7 mouse cellular contexts compared by ENCODE assay signal in genomic region chr5:137308356-137308755, GRCm38 (mm10). TPM values are rescaled to one million over a fixed set of nuclear protein-coding genes. Genes with fewer than 3 reads are reported as not detected.
A peak's percentile ranks its signal among the peaks of the same experiment; 100 is the strongest.
DNase-seq lines count a peak whose midpoint lies in the region; ATAC-seq and TF ChIP-seq lines count a peak whose summit lies in the region.

No protein-coding gene starts in this region.

- intact Hi-C loops in left cerebral cortex, adult 2 months (cut with DNase I), result loop anchor here (5.0 kb wide), 1 partner anchor 276 kb away; no protein-coding TSS in a partner anchor
- intact Hi-C loops in left cerebral cortex, postnatal 36 days (cut with DNase I), result no loop called here

- no peak for TF ChIP-seq CTCF in left cerebral cortex, adult 2 months (IDR thresholded peaks at IDR 0.05)
- TF ChIP-seq CTCF in olfactory bulb, adult 2 months (IDR thresholded peaks at IDR 0.05; ENCODE audit: insufficient read depth, low read depth, low read length), result no peak

- H3K27ac ChIP-seq in left cerebral cortex, adult 2 months, result peak overlapping the region; percentile 86
- peak overlapping the region; percentile 96 for H3K27ac ChIP-seq in embryonic facial prominence, embryonic 13.5 days
- peak overlapping the region; percentile 98; the same call in 1 of the 2 replicates for H3K27ac ChIP-seq in limb, embryonic 10.5 days
- 0 out of 2 replicates have a peak overlapping the region, but pooled peaks have one; percentile 97 for H3K27ac ChIP-seq in olfactory bulb, adult 2 months (ENCODE audit: insufficient read depth, low read depth, low read length)

- H3K9ac ChIP-seq in embryonic facial prominence, embryonic 13.5 days, result peak overlapping the region; percentile 99

- WGBS in embryonic facial prominence, embryonic 13.5 days, result 91% methylated on average over 4 of the region's 4 CpGs
- WGBS in limb, embryonic 10.5 days, result 94% methylated on average over 4 of the region's 4 CpGs
- 92% methylated on average over 4 of the region's 4 CpGs for WGBS in olfactory bulb, adult 2 months

- no peaks in the 10 kb centered on the region for H3K9me3 ChIP-seq in embryonic facial prominence, embryonic 13.5 days
- H3K9me3 ChIP-seq in limb, embryonic 10.5 days (replicated peaks), result no peaks in the 10 kb centered on the region

- no peak for TF ChIP-seq POLR2A in olfactory bulb, adult 2 months (IDR thresholded peaks at IDR 0.05; ENCODE audit: insufficient read depth, low read depth, low read length)

- ATAC-seq in embryonic facial prominence, embryonic 13.5 days (ENCODE audit: insufficient number of reproducible peaks, insufficient read depth, low FRiP score, low TSS enrichment, low read depth), result no peak

- no peak for DNase-seq in left cerebral cortex, adult 2 months (ENCODE audit: extremely low spot score in 1 of 2, low spot score in 2 of 2)
- no peak for DNase-seq in left cerebral cortex, postnatal 36 days (ENCODE audit: low spot score in 2 of 2)
- no peak for DNase-seq in limb, embryonic 10.5 days (ENCODE audit: low spot score)
- DNase-seq in thymus, postnatal 10 days (ENCODE audit: low spot score in 2 of 2), result no peak
- no peak for DNase-seq in layer of hippocampus, postnatal 25 days (ENCODE audit: extremely low spot score in 1 of 2, low spot score in 1 of 2)

- H3K4me1 ChIP-seq in embryonic facial prominence, embryonic 13.5 days, result peaks cover 56% of the 10 kb centered on the region
- peaks cover 50% of the 10 kb centered on the region for H3K4me1 ChIP-seq in limb, embryonic 10.5 days
- no peaks in the 10 kb centered on the region for H3K4me1 ChIP-seq in olfactory bulb, adult 2 months (ENCODE audit: control insufficient read depth, insufficient read depth, low read length)

- H3K27me3 ChIP-seq in embryonic facial prominence, embryonic 13.5 days, result no peaks in the 10 kb centered on the region
- H3K27me3 ChIP-seq in limb, embryonic 10.5 days (ENCODE audit: low read depth, poor library complexity, severe bottlenecking), result no peaks in the 10 kb centered on the region

- peak overlapping the region; percentile 73 for H3K4me2 ChIP-seq in embryonic facial prominence, embryonic 13.5 days

- H3K36me3 ChIP-seq in embryonic facial prominence, embryonic 13.5 days, result peaks cover 62% of the 10 kb centered on the region
- peaks cover 74% of the 10 kb centered on the region for H3K36me3 ChIP-seq in limb, embryonic 10.5 days

- peak overlapping the region; percentile 95 for H3K4me3 ChIP-seq in left cerebral cortex, adult 2 months
- peak overlapping the region; percentile 96 for H3K4me3 ChIP-seq in embryonic facial prominence, embryonic 13.5 days
- peak overlapping the region; percentile 97 for H3K4me3 ChIP-seq in limb, embryonic 10.5 days
- no peak overlapping the region for H3K4me3 ChIP-seq in olfactory bulb, adult 2 months (ENCODE audit: insufficient read depth, low read depth, low read length)

RNA-seq across cellular contexts. Expression of gene Srrt, which starts 0.9 kb away (rescaled TPM):
- 100 to 1,000 TPM; 202 to 221 TPM for total RNA-seq in left cerebral cortex, adult 2 months (2021)
- total RNA-seq in left cerebral cortex, postnatal 36 days (2021), result 100 to 1,000 TPM; 132 to 230 TPM
- 143 and 148 TPM in 2 replicates for polyA plus RNA-seq in embryonic facial prominence, embryonic 13.5 days (2015; fragmentation: Nextera tagmentation; extraction: Ambion mirVana)
- polyA plus RNA-seq in limb, embryonic 10.5 days (2016; fragmentation: Nextera tagmentation; extraction: Ambion mirVana), result 200 and 201 TPM in 2 replicates
- 488 TPM in 1 of 2 replicates, not detected in the other for polyA plus RNA-seq in olfactory bulb, adult 2 months (2012; ENCODE audit: insufficient read depth, insufficient read length, low replicate concordance, missing spikeins)
- 100 to 1,000 TPM; 164 to 213 TPM for total RNA-seq in layer of hippocampus, postnatal 25 days (2021)

RNA-seq across cellular contexts. Expression of gene Trip6, which starts 5.8 kb away (rescaled TPM):
- total RNA-seq in left cerebral cortex, adult 2 months (2021), result 1 to 10 TPM; 4.5 to 6.5 TPM
- 1 to 10 TPM; 3.5 to 5.1 TPM for total RNA-seq in left cerebral cortex, postnatal 36 days (2021)
- polyA plus RNA-seq in embryonic facial prominence, embryonic 13.5 days (2015; fragmentation: Nextera tagmentation; extraction: Ambion mirVana), result 106 TPM in 2 replicates
- polyA plus RNA-seq in limb, embryonic 10.5 days (2016; fragmentation: Nextera tagmentation; extraction: Ambion mirVana), result 73.4 and 75.9 TPM in 2 replicates
- not detected in 2 replicates for polyA plus RNA-seq in olfactory bulb, adult 2 months (2012; ENCODE audit: insufficient read depth, insufficient read length, low replicate concordance, missing spikeins)
- total RNA-seq in layer of hippocampus, postnatal 25 days (2021), result 1 to 10 TPM; 4.6 to 6.4 TPM

RNA-seq across cellular contexts. Expression of gene Ufsp1, which starts 13.9 kb away (rescaled TPM):
- 10 to 100 TPM; 11.6 to 14.4 TPM for total RNA-seq in left cerebral cortex, adult 2 months (2021)
- 10 to 100 TPM; 11.4 to 15.0 TPM for total RNA-seq in left cerebral cortex, postnatal 36 days (2021)
- polyA plus RNA-seq in embryonic facial prominence, embryonic 13.5 days (2015; fragmentation: Nextera tagmentation; extraction: Ambion mirVana), result 5.4 and 5.6 TPM in 2 replicates
- polyA plus RNA-seq in limb, embryonic 10.5 days (2016; fragmentation: Nextera tagmentation; extraction: Ambion mirVana), result 8.1 and 8.5 TPM in 2 replicates
- polyA plus RNA-seq in olfactory bulb, adult 2 months (2012; ENCODE audit: insufficient read depth, insufficient read length, low replicate concordance, missing spikeins), result not detected in 2 replicates
- total RNA-seq in layer of hippocampus, postnatal 25 days (2021), result 10 to 100 TPM; 14.3 to 16.0 TPM

RNA-seq across cellular contexts. Expression of gene Ache, which starts 21.0 kb away (rescaled TPM):
- 10 to 100 TPM; 53.8 to 62.9 TPM for total RNA-seq in left cerebral cortex, adult 2 months (2021)
- 10 to 100 TPM; 60.1 to 64.5 TPM for total RNA-seq in left cerebral cortex, postnatal 36 days (2021)
- polyA plus RNA-seq in embryonic facial prominence, embryonic 13.5 days (2015; fragmentation: Nextera tagmentation; extraction: Ambion mirVana), result 2.7 and 3.3 TPM in 2 replicates
- 1.7 and 1.8 TPM in 2 replicates for polyA plus RNA-seq in limb, embryonic 10.5 days (2016; fragmentation: Nextera tagmentation; extraction: Ambion mirVana)
- polyA plus RNA-seq in olfactory bulb, adult 2 months (2012; ENCODE audit: insufficient read depth, insufficient read length, low replicate concordance, missing spikeins), result not detected in 2 replicates
- total RNA-seq in layer of hippocampus, postnatal 25 days (2021), result 10 to 100 TPM; 63.8 to 67.6 TPM

RNA-seq across cellular contexts. Expression of gene Slc12a9, which starts 25.0 kb away (rescaled TPM):
- total RNA-seq in left cerebral cortex, adult 2 months (2021), result 10 to 100 TPM; 22.8 to 25.1 TPM
- total RNA-seq in left cerebral cortex, postnatal 36 days (2021), result 10 to 100 TPM; 21.1 to 25.2 TPM
- 16.0 and 16.1 TPM in 2 replicates for polyA plus RNA-seq in embryonic facial prominence, embryonic 13.5 days (2015; fragmentation: Nextera tagmentation; extraction: Ambion mirVana)
- 10.4 and 10.6 TPM in 2 replicates for polyA plus RNA-seq in limb, embryonic 10.5 days (2016; fragmentation: Nextera tagmentation; extraction: Ambion mirVana)
- polyA plus RNA-seq in olfactory bulb, adult 2 months (2012; ENCODE audit: insufficient read depth, insufficient read length, low replicate concordance, missing spikeins), result not detected in 2 replicates
- total RNA-seq in layer of hippocampus, postnatal 25 days (2021), result 10 to 100 TPM; 24.9 to 32.8 TPM
